ENCODE assay signal across 17 mouse cellular contexts in genomic region chr14:16869221-16869620, GRCm38 (mm10). TPM values are rescaled to one million over a fixed set of nuclear protein-coding genes. Genes with fewer than 3 reads are reported as not detected.
"Had no signal": no experiment of that assay in that cellular context is flagged by ENCODE, and none has a peak within 500 bp of the region (broad histone marks: within the 10 kb centered on the region; RNA-seq: fewer than 3 reads in every experiment).

No protein-coding gene starts in this region.

- ATAC-seq: lung, postnatal 0 days; midbrain, embryonic 13.5 days; midbrain, embryonic 15.5 days had no signal

- DNase-seq: lung, adult 2 months; lung, postnatal 14 days; lung, postnatal 36 days; right cerebral cortex, postnatal 14 days; thymus, adult 2 months; thymus, postnatal 25 days; thymus, postnatal 4 days had no signal

- H3K9me3 ChIP-seq: lung, embryonic 15.5 days; megakaryocyte, embryonic 14.5 days; midbrain, embryonic 13.5 days; midbrain, embryonic 15.5 days; neural tube, embryonic 12.5 days; stomach, embryonic 15.5 days had no signal

- H3K4me2 ChIP-seq: lung, embryonic 15.5 days; midbrain, embryonic 11.5 days; midbrain, embryonic 13.5 days; midbrain, embryonic 15.5 days; neural tube, embryonic 12.5 days; stomach, embryonic 15.5 days had no signal

- H3K4me3 ChIP-seq: lung, embryonic 15.5 days; megakaryocyte, embryonic 14.5 days; midbrain, embryonic 13.5 days; midbrain, embryonic 15.5 days; neural tube, embryonic 12.5 days; stomach, embryonic 15.5 days had no signal

- H3K9ac ChIP-seq: lung, embryonic 15.5 days; midbrain, embryonic 13.5 days; midbrain, embryonic 15.5 days; neural tube, embryonic 12.5 days; stomach, embryonic 15.5 days had no signal

- H3K4me1 ChIP-seq: lung, embryonic 15.5 days; midbrain, embryonic 13.5 days; midbrain, embryonic 15.5 days; neural tube, embryonic 12.5 days; stomach, embryonic 15.5 days had no signal

- H3K36me3 ChIP-seq: lung, embryonic 15.5 days; midbrain, embryonic 13.5 days; midbrain, embryonic 15.5 days; neural tube, embryonic 12.5 days; stomach, embryonic 15.5 days had no signal

- H3K27ac ChIP-seq: lung, embryonic 15.5 days; macrophage; midbrain, embryonic 13.5 days; midbrain, embryonic 15.5 days; neural tube, embryonic 12.5 days; stomach, embryonic 15.5 days; stomach, postnatal 0 days had no signal

- H3K27me3 ChIP-seq: lung, embryonic 15.5 days; megakaryocyte, embryonic 14.5 days; midbrain, embryonic 13.5 days; midbrain, embryonic 15.5 days; neural tube, embryonic 12.5 days; stomach, embryonic 15.5 days had no signal

RNA-seq across cellular contexts. Expression of gene Rarb, which starts 50.3 kb away (rescaled TPM):
- polyA plus RNA-seq: macrophage had no signal
